Mouse (Mus musculus) liver, adult 2 months (tissue): ENCODE measurements around the gene Tgfbr3. TPM values are rescaled to one million over a fixed set of nuclear protein-coding genes. Genes with fewer than 3 reads are reported as not detected.
A peak's percentile ranks its signal among the peaks of the same experiment; 100 is the strongest.

ENCODE experiments used
- DNase-seq: peaks from one replicate; pipeline ENCODE4 v3.0.0-alpha.2; 2011; ENCODE audit warnings: low read depth, low spot score; ENCODE audit errors: extremely low read depth
- H3K27ac ChIP-seq: fragments of 200-500 bp; replicated peaks from 2 replicates; pipeline ENCODE4 v1.5.1; 2012; ENCODE audit warnings: low read depth, mild to moderate bottlenecking, control low read depth, inconsistent platforms, low read length; ENCODE audit not compliant: insufficient read depth
- H3K27me3 ChIP-seq: fragments of 200-500 bp; 2 replicates; pipeline ENCODE4 v1.6.1; 2012; ENCODE audit warnings: mild to moderate bottlenecking, moderate library complexity, low read length, inconsistent platforms; ENCODE audit not compliant: control insufficient read depth, insufficient read depth
- H3K36me3 ChIP-seq: fragments of 200-500 bp; 2 replicates; pipeline ENCODE4 v1.6.1; 2012; ENCODE audit warnings: low read length, inconsistent platforms; ENCODE audit not compliant: control insufficient read depth, insufficient read depth
- H3K4me1 ChIP-seq: fragments of 200-500 bp; 2 replicates; pipeline ENCODE4 v1.6.1; 2011; ENCODE audit warnings: low read length; ENCODE audit not compliant: control insufficient read depth, insufficient read depth
- H3K4me3 ChIP-seq: fragments of 200-500 bp; 2 replicates; pipeline ENCODE4 v1.5.1; 2011; ENCODE audit warnings: low read depth, mild to moderate bottlenecking, control low read depth, low read length, moderate library complexity; ENCODE audit not compliant: insufficient read depth
- H3K79me2 ChIP-seq: fragments of 200-500 bp; 2 replicates; pipeline ENCODE4 v1.6.1; 2012; ENCODE audit warnings: inconsistent platforms, mild to moderate bottlenecking, low read length, moderate library complexity; ENCODE audit not compliant: control insufficient read depth, insufficient read depth
- H3K9ac ChIP-seq: fragments of 200-500 bp; 2 replicates; pipeline ENCODE4 v1.6.1; 2012; ENCODE audit warnings: low read depth, mild to moderate bottlenecking, control low read depth, inconsistent platforms, low read length
- CTCF ChIP-seq: fragments of 200-500 bp; IDR thresholded peaks from 2 replicates; pipeline ENCODE4 v1.5.1; 2011; ENCODE audit warnings: low read depth, low read length, control low read depth
- POLR2A ChIP-seq: fragments of 200-500 bp; IDR thresholded peaks from 2 replicates; pipeline ENCODE4 v1.6.1; 2011; ENCODE audit warnings: low read length, control low read depth; ENCODE audit not compliant: insufficient read depth; ENCODE audit errors: extremely low read depth
- WGBS: fragments of 180-500 bp; shearing (Covaris S2); methylation state at CpG from one replicate; pipeline ENCODE4 v1.1.7; 2018; 5-methylcytosine and 5-hydroxymethylcytosine counted together
- polyA plus RNA-seq: library from polyadenylated mRNA; depleted of rRNA; stranded (reverse); fragments of >200 nt; gene quantifications from 2 replicates; pipeline ENCODE4 v1.2.3, GENCODE M21; 2012
- total RNA-seq: library from RNA; depleted of rRNA; stranded (reverse); fragments of >200 nt; gene quantifications from 2 replicates; pipeline ENCODE4 v1.2.3, GENCODE M21; 2014

Tgfbr3 gene
- total and polyA plus RNA-seq, 2 experiments: 4.0 to 6.6 TPM

DNA sequence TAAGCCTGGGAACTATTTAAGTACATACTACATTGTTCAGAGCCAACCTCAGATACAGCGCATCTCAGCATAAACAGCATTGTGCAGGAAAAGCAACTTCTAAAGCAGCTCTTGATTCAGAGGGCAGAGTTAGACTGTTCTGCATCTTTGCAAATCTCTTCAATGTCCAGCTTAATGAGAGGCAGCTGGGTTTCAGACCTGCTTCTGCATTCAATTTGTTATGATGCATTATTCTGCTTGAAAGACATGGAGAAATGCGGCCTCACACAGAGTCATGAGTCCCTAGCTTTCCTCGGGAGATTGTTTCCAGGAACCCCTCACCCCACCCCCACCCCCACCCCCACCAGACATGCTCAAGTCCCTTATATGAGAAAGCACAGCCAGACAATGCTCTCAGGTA lies 41.6 kb downstream of the Tgfbr3 start:
- Histone ChIP-seq H3K36me3 (no peaks in the 10 kb centered on the region), H3K27me3 (no peaks in the 10 kb centered on the region), H3K79me2 (peaks cover 3% of the 10 kb centered on the region; the same call in 1 of the 2 replicates), H3K9ac (no peak overlapping the region), H3K4me1 (no peaks in the 10 kb centered on the region; the same call in 1 of the 2 replicates), H3K4me3 (no peak overlapping the region), H3K27ac (no peak overlapping the region)
- TF ChIP-seq CTCF (no peak), POLR2A (no peak)
- 90% methylated on average over 3 of the region's 3 CpGs for WGBS
- DNase-seq: no peak

DNA sequence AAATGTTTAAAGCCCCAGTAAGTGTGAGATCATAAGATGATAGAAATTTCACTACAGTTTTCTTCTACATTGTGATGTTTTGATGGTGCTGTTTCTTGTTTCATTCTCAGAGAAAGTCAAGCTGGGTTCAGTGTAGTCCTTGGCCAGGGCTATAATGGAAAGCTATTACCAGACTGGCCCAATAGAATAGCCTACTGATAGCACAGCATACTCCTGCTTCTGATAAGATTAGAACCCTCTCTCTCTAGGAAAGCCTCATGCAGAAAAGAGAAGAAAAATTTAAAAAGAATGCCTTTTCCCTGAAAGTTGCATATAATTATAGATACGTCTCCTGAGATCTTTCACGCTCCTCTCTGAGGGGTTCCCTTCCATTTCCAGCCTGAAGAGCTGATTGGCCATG lies 46.0 kb downstream of the Tgfbr3 start:
- TF ChIP-seq POLR2A (no peak), CTCF (no peak)
- Histone ChIP-seq H3K4me3 (no peak overlapping the region), H3K27ac (no peak overlapping the region), H3K4me1 (no peaks in the 10 kb centered on the region; the same call in 1 of the 2 replicates), H3K36me3 (no peaks in the 10 kb centered on the region), H3K79me2 (no peaks in the 10 kb centered on the region; the same call in 1 of the 2 replicates), H3K9ac (no peak overlapping the region), H3K27me3 (no peaks in the 10 kb centered on the region)
- WGBS: 93% methylated on average over 2 of the region's 2 CpGs
- DNase-seq: no peak

DNA sequence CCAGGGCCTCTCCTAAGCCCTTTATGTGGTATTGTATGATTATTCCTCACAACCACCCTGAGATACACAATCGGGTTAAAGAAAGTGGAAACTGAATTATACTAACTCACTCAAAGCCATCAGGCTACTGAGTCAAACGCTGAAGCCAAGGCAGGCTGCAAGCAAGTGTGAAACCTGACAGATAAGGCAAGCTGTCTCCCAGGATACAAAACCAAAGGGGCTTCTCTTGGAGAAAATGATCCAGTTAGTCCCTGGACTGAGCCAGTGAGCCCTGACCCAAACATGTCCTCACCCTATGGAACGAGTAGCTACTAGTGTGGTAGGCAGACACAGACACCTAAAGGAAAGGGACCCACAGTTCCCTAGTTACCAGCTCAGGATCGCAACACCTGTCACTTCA lies 46.4 kb downstream of the Tgfbr3 start:
- no peak for TF ChIP-seq CTCF
- no peak for TF ChIP-seq POLR2A
- Histone ChIP-seq H3K36me3 (no peaks in the 10 kb centered on the region), H3K4me1 (peaks cover 2% of the 10 kb centered on the region), H3K79me2 (no peaks in the 10 kb centered on the region; the same call in 1 of the 2 replicates), H3K4me3 (no peak overlapping the region), H3K27me3 (no peaks in the 10 kb centered on the region), H3K27ac (no peak overlapping the region), H3K9ac (no peak overlapping the region)
- DNase-seq: no peak
- WGBS: 89% methylated on average over 4 of the region's 4 CpGs

DNA sequence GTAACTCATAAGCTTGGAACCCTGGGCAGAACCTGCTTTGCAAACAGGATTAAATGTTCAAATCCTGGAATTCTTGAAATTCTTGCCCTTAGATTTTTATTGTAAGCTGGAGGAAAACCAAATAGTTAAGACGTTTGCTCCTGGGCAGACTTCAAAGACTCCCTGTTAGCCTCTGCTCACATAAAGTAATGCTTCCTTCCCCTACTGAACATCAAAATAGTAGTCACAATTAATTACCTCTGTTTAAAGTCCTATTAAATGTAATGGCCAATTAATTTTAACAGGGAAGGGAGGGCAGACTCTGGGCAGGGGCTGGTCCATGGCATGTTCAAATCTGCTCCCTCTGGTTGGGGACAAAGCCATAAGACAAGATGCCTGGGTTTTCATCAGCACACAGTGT lies 49.2 kb downstream of the Tgfbr3 start:
- 72% methylated on average over 1 of the region's 1 CpGs for WGBS
- no peaks in the 10 kb centered on the region for H3K27me3 ChIP-seq
- no peak for TF ChIP-seq CTCF
- no peak for TF ChIP-seq POLR2A
- H3K79me2 ChIP-seq: no peaks in the 10 kb centered on the region; the same call in 1 of the 2 replicates
- no peak overlapping the region for H3K4me3 ChIP-seq
- H3K36me3 ChIP-seq: no peaks in the 10 kb centered on the region
- no peak overlapping the region for H3K9ac ChIP-seq
- peaks cover 11% of the 10 kb centered on the region for H3K4me1 ChIP-seq
- DNase-seq: no peak
- no peak overlapping the region for H3K27ac ChIP-seq

DNA sequence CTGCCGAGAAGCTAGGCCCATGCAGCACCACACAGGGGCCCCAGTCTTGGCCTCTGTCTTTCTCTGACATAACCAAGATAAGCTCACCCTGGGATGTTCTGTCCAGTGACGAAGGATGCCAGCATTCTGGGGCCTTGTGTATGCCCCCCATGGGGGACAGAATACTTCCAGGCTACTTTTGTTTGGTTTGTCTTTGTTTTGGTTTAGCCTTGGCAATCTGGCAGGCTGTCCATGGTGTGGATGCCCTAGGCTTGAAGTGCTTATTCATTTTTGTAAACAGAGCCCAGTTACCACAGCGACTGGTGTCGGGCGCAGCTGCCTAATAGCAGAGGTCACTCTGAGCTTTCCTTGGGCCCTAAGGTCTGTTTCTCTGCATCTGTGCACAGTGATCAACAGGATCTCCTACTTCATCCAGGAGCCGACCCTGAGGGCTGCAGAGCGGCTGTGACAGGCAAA lies 51.4 kb downstream of the Tgfbr3 start:
- Histone ChIP-seq H3K4me3 (no peak overlapping the region), H3K79me2 (no peaks in the 10 kb centered on the region; the same call in 1 of the 2 replicates), H3K27ac (peak overlapping the region; percentile 11; the same call in 1 of the 2 replicates), H3K4me1 (peaks cover 26% of the 10 kb centered on the region), H3K36me3 (no peaks in the 10 kb centered on the region), H3K27me3 (no peaks in the 10 kb centered on the region), H3K9ac (no peak overlapping the region)
- DNase-seq: peak; percentile 26
- no peak for TF ChIP-seq CTCF
- TF ChIP-seq POLR2A: no peak
- 32% methylated on average over 7 of the region's 7 CpGs for WGBS

DNA sequence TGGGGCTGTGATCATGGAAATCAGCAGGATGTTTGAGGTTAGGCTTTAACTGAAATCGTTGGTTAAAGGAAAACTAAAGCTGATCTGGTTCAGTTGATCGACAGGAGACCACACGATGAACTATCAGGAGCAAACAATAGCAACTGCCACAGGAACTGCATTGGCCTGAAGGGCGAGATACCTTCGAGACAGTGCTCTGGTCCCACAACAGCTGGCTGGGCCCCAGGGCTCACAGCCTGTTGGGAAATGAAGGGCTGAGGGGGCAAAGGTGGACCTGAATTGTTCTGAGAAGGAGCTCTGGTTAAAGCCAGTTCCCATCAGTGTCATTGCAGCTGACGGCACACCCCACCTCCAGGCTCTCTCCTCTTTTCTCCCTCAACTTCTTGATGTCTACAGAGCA lies 52.5 kb downstream of the Tgfbr3 start:
- Histone ChIP-seq H3K79me2 (no peaks in the 10 kb centered on the region; the same call in 1 of the 2 replicates), H3K9ac (no peak overlapping the region), H3K27me3 (no peaks in the 10 kb centered on the region), H3K4me1 (peaks cover 26% of the 10 kb centered on the region), H3K27ac (peak overlapping the region; percentile 33; the same call in 1 of the 2 replicates), H3K36me3 (no peaks in the 10 kb centered on the region), H3K4me3 (no peak overlapping the region)
- TF ChIP-seq POLR2A (no peak), CTCF (no peak)
- peak; percentile 13 for DNase-seq
- 13% methylated on average over 6 of the region's 6 CpGs for WGBS
